Mouse (Mus musculus): ENCODE results near the gene Cebpz. TPM values are rescaled to one million over a fixed set of nuclear protein-coding genes. Genes with fewer than 3 reads are reported as not detected.

Cebpz gene
- polyA plus RNA-seq, 1 experiment from 2014 or later: 68.7 TPM

Other genes with a start within 250 kb of the Cebpz start
- gene Strn, start 199.9 kb downstream of the Cebpz start, polyA plus RNA-seq (2014; fragmentation: Nextera tagmentation; extraction: Ambion mirVana): 6.3 TPM in 2 replicates
- gene Heatr5b, start 101.7 kb downstream of the Cebpz start, polyA plus RNA-seq (2014; fragmentation: Nextera tagmentation; extraction: Ambion mirVana): 13.2 and 14.9 TPM in 2 replicates
- 43.2 and 43.6 TPM in 2 replicates for gene Gpatch11, start 101.5 kb downstream of the Cebpz start, polyA plus RNA-seq (2014; fragmentation: Nextera tagmentation; extraction: Ambion mirVana)
- 8.2 and 8.6 TPM in 2 replicates for gene Eif2ak2, start 54.5 kb downstream of the Cebpz start, polyA plus RNA-seq (2014; fragmentation: Nextera tagmentation; extraction: Ambion mirVana)
- gene Sult6b1, start 30.1 kb downstream of the Cebpz start, polyA plus RNA-seq (2014; fragmentation: Nextera tagmentation; extraction: Ambion mirVana): 0.12 and 0.17 TPM in 2 replicates
- gene Cebpzos, start 20.6 kb downstream of the Cebpz start, polyA plus RNA-seq (2014; fragmentation: Nextera tagmentation; extraction: Ambion mirVana): 87.8 and 88.4 TPM in 2 replicates
- gene Ndufaf7, start 70 bp upstream of the Cebpz start, polyA plus RNA-seq (2014; fragmentation: Nextera tagmentation; extraction: Ambion mirVana): 46.5 and 52.1 TPM in 2 replicates
- 53.8 and 55.4 TPM in 2 replicates for gene Prkd3, start 83.8 kb upstream of the Cebpz start, polyA plus RNA-seq (2014; fragmentation: Nextera tagmentation; extraction: Ambion mirVana)
- gene Qpct, start 114.8 kb upstream of the Cebpz start, polyA plus RNA-seq (2014; fragmentation: Nextera tagmentation; extraction: Ambion mirVana): 1.7 and 2.1 TPM in 2 replicates

All from limb, embryonic 11.5 days (tissue).